Mouse (Mus musculus) frontal cortex, postnatal 14 days (tissue): ENCODE results near the gene Snrpa1.

Experiments
- DNase-seq, 2 experiments: peaks; one replicate each; pipeline ENCODE4 v3.0.0; 2022; ENCODE audit warnings: low spot score in 2 of 2

Gene Snrpa1

DNA sequence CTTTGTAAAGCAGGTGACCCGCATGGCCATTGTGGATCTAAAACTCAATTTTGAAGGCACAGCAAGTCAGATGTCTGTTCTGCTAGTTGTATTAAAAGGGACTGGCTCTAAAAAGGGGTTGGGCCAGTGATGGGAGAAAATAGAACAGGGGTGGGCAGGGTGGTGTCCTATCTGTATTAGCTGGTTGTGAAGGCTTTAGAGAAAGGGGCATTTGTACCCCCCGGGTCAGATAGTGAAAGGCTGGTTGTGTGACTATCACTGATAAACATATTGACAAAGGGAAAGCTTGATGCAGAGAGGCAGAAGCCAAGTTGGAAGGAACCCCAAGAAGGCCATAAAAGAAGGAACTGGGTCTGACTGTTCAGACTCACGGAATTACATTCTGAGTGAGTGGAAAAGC lies 54.8 kb downstream of the Snrpa1 start:
- no peak for DNase-seq

GRCm38 (mm10) chr7:66115821-66116343 lies 57.1 kb downstream of the Snrpa1 start:
- DNase-seq = no peak

GRCm38 (mm10) chr7:66116906-66117482 lies 58.2 kb downstream of the Snrpa1 start:
- DNase-seq = no peak

GRCm38 (mm10) chr7:66118046-66118445 lies 59.2 kb downstream of the Snrpa1 start:
- DNase-seq = no peak

GRCm38 (mm10) chr7:66118796-66119195 lies 60.0 kb downstream of the Snrpa1 start:
- no peak for DNase-seq

DNA sequence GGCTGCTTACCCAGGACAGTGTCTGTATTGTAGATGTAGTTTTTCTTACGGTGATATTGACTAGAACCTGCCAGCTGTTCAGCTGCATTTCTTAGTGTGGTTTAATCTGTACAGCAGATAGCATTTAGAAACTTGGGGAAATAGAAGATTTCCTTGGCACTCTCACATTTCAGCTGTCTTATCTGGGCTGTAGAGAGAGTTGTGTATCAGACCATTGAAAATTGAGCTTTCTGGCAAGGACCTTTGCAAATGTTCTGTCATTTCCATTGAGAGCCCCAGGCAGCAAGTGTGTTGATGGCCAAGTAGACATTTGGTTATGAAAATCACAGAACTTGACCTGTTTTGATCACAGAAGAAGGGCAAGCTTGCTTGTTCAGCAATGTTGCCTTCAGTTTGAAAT lies 61.3 kb downstream of the Snrpa1 start:
- no peak for DNase-seq

DNA sequence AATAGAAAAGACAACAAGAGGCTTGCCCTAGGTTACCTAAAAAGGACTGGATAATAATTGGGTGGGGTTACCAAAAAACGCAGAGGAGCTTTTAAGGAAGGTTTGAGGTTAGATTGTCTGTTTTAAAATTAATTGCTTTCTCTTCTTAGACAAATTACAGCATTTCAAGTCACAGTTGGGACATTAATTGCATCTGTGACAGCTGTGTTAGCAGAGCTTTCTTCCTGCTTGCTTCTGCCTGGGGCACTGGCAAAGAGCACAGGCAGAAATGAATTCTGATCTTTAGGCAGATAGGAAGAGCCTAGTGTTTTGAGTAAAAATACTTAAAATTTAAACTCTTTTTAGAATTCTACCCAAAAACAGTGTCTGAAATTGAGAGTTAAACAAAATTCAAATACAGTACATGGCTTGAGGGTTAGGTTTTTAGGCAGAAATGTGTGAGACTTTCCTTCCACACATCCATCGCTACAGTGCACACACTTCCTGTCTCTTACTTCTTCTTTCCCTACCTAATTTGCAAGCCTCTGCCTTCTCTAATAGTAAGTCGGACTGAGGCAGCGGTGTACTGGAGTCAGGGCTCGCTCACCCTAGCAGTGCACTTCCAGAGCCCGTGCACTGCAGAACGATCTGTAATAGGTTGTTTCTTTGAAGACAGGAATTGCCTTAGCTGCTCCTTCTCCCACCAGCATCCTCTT lies 62.0 kb downstream of the Snrpa1 start:
- no peak for DNase-seq
